Mouse (Mus musculus) adrenal gland, adult (tissue): ENCODE data around the gene Smok3b.
"Not testable (repeated sequence)": the region's sequence is repeated elsewhere in the genome, so short reads cannot be mapped to it uniquely, and the experiment has no call there.

ENCODE experiments used
- DNase-seq, 2 experiments: peaks; one replicate each; pipeline ENCODE4 v3.0.0; 2022 to 2023; ENCODE audit warnings: low spot score in 1 of 2; ENCODE audit not compliant: inconsistent age in 2 of 2

Smok3b gene

GRCm38 (mm10) chr5:138020961-138021479 lies at the start of gene Smok3b, which contains the start of gene Smok3a:
Smok3b (plus strand) TSS chr5:138021429.
Smok3a (plus strand) TSS chr5:138021261.
- not testable (repeated sequence) for DNase-seq

DNA sequence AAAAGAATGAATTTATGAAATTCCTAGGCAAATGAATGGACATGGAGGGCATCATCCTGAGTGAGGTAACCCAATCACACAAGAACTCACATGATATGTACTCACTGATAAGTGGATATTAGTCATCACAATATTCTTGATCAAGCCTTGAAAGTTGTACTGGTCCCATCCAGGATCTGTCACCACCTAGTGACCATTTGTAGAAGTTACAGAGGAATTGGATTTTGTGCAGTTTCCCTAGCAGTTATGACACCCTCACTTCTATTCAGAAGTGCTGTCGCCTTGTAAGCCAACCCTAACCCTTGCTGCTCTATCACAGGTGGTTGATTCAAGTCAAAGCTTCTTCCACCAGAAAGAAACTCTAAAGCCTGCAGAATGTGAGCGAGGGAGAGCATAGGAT lies 48.1 kb upstream of the Smok3b start:
- no peak for DNase-seq

- peak in 1 of 2 experiments; percentile 21 for DNase-seq
These were observed 47.5 kb upstream of the Smok3b start for GRCm38 (mm10) chr5:137973738-137974137.

- DNase-seq, result no peak
These were observed 46.5 kb upstream of the Smok3b start for GRCm38 (mm10) chr5:137974724-137975123.

DNA sequence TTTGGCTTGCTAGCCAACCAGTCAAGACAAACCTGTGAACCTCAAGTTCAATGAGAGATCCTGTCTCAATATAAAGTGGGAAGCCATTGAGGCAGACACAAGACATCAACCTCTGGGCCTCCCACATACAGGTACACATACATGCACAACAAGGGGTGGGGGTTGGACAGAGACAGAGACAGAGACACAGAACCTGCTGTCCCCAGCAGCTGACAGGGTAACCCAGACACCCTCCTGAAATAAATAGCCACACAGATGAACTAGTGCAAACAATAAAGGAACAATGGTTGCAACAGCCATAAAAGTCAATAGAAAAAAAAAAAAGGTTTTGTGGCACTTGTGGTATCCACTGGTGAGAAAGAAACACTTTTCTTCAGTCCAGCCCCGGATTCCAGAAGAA lies 45.8 kb upstream of the Smok3b start:
- no peak for DNase-seq

DNA sequence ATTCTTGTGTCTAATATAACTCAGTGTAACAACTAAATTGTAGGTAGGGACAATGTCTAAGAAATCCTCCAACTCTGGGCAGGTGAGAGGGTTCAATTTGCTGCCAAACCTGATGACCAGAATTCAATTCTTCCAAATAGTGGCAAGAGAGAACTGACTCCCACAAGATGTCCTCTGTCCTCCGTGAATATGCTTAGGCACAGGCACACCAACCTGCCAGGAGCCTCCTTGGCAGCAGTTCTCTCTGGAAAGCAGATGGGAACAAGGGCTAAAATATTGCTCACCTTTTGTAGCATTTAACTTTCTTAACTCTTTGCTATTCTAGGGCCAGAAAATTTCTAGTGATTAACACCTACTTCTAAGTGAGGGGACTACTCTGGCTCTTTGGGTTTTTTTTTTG lies 43.9 kb upstream of the Smok3b start:
- DNase-seq, result no peak

- DNase-seq, result no peak
These were observed 42.1 kb upstream of the Smok3b start for GRCm38 (mm10) chr5:137979081-137979480.

DNA sequence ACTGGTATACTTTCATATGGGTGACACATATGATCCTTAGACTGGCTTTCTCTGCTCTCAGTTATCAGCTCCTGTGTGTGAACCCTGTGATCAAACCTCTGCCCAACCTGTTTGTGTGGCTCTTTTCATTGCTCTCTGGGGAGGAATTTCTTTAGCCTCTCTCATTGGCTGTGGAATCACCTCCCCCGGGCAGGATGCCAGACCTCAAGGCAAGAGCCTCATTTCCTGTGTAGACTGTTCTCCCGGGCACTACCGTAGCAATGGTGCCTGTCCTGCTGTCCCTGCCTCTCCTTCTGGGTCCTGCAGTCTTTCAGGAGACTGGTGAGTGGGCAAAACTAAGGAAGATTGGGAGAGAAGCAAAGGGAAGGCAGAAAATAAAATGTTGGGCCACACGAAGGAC lies 39.9 kb upstream of the Smok3b start, which contains the start of gene Azgp1:
Gene Azgp1, plus strand, starts transcription at position 221 of the 400 bp plus-strand sequence.
- peak in 1 of 2 experiments; percentile 22 for DNase-seq

- DNase-seq, result no peak
These were observed 34.9 kb upstream of the Smok3b start for GRCm38 (mm10) chr5:137986351-137986750.

GRCm38 (mm10) chr5:138009437-138009836 lies 11.8 kb upstream of the Smok3b start:
- DNase-seq, result no peak

GRCm38 (mm10) chr5:138012382-138012781 lies 8.8 kb upstream of the Smok3b start:
- no peak for DNase-seq

- no peak for DNase-seq
These were observed 4.7 kb upstream of the Smok3b start for GRCm38 (mm10) chr5:138016530-138016929.

DNA sequence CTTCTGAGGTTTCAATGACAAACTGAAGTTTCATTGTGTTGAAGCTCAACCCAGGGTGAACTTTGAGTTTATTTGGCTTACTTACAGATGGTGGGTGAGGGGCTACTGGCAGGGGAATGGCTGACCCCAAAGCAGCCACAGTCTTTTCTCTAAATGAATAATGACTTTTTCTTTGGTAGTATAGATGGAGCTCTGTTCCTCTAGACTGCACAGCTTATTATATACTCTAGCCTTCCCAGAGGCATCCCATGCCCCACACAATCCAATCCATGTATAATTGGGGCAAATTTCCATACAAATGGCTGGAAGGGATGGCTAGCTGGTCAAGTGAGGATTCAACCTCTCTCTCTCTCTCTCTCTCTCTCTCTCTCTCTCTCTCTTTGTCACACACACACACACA lies 4.2 kb upstream of the Smok3b start:
- DNase-seq, result no peak

- DNase-seq, result not testable (repeated sequence)
These were observed 1.7 kb upstream of the Smok3b start for GRCm38 (mm10) chr5:138019577-138019976.

- not testable (repeated sequence) for DNase-seq
These were observed 31.7 kb downstream of the Smok3b start, which contains the start of gene Smok3c for GRCm38 (mm10) chr5:138052894-138053293. Smok3c (plus strand) TSS chr5:138053194.

GRCm38 (mm10) chr5:138073803-138074202 lies 52.6 kb downstream of the Smok3b start:
- no peak for DNase-seq

GRCm38 (mm10) chr5:138075684-138076083 lies 54.5 kb downstream of the Smok3b start:
- peak in 1 of 2 experiments; percentile 77 for DNase-seq

DNA sequence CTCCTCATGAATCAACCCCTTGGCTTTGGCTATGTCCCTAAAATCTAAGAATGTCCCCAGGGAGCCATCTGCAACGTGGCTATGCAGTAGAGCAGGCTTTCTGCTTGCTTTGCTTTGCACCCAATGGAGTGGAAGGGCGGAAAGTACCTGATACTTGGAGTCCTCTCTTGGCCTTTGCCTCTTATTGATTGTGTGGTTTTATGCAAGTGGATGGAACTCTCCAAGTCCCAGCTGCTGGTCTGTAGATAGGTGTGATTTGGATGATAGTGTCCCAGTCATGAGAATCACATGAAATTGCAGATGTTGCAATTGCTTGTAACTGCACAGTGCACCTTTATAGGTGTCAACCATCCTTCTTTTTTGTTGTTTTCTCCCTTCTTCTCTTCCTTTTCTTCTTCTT lies 54.9 kb downstream of the Smok3b start:
- no peak for DNase-seq

- DNase-seq, result no peak
These were observed 59.2 kb downstream of the Smok3b start for GRCm38 (mm10) chr5:138080456-138080855.

DNA sequence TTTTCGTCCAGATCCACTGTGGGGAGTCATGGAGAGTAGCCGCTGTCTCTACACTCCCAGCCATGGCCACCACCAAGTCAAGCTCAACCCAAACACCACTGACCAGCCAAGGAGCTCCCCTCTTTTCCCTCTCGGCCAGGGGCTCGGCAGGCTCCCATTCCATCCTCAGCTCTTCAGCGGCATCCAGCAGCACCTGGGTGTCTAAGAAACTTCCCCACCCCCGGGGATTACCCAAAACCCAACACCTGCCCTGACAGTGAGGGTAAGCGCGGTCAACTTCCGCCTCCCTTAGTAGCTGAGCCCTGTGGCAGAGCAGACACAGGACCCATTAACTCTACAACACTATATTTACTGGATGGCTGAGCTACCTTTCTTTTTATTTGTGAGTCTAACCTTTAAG lies 60.2 kb downstream of the Smok3b start:
- peak in 1 of 2 experiments; percentile 12 for DNase-seq

- DNase-seq, result no peak
These were observed 62.2 kb downstream of the Smok3b start for GRCm38 (mm10) chr5:138083318-138083900.

GRCm38 (mm10) chr5:138083936-138084335 lies 62.7 kb downstream of the Smok3b start:
- DNase-seq, result peak in 1 of 2 experiments; percentile 21

DNA sequence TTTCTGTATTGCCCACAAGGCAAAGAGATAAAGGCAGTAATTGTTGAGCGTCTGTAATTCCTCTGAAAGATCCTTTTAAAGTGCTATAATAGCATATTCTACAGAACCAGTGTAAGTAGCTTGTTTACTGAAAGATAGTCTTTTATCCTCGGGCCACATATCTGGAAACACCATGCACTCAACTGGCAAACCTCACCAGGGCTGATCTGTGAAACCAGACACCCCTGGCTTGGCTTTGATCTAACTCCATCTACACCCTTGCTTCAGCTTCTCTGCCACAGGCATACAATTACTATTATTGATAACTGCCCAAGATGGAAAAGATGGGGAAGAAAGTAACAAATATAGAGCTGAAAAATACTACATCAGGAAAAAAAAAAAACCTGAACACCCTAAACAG lies 63.3 kb downstream of the Smok3b start:
- DNase-seq, result peak in 1 of 2 experiments; percentile 49
